In genomic region chr12:45067686-45068085, GRCm38 (mm10) we compare ENCODE assay signal across 8 mouse cellular contexts. TPM values are rescaled to one million over a fixed set of nuclear protein-coding genes. Genes with fewer than 3 reads are reported as not detected.
DNase-seq lines count a peak whose midpoint lies in the region; ATAC-seq and TF ChIP-seq lines count a peak whose summit lies in the region.

No protein-coding gene starts in this region.

- no peaks in the 10 kb centered on the region for H3K27me3 ChIP-seq in embryonic facial prominence, embryonic 12.5 days
- peaks cover 11% of the 10 kb centered on the region for H3K27me3 ChIP-seq in embryonic facial prominence, embryonic 10.5 days (replicated peaks; ENCODE audit: low read depth, poor library complexity, severe bottlenecking)
- H3K27me3 ChIP-seq in limb, embryonic 12.5 days = no peaks in the 10 kb centered on the region
- H3K27me3 ChIP-seq in neural tube, embryonic 14.5 days (ENCODE audit: control insufficient read depth, insufficient read depth, low read length) = no peaks in the 10 kb centered on the region

- no peaks in the 10 kb centered on the region for H3K9me3 ChIP-seq in embryonic facial prominence, embryonic 12.5 days
- no peaks in the 10 kb centered on the region for H3K9me3 ChIP-seq in embryonic facial prominence, embryonic 10.5 days
- H3K9me3 ChIP-seq in limb, embryonic 12.5 days = no peaks in the 10 kb centered on the region
- no peaks in the 10 kb centered on the region for H3K9me3 ChIP-seq in neural tube, embryonic 14.5 days (ENCODE audit: control insufficient read depth, low read length)

- H3K4me2 ChIP-seq in embryonic facial prominence, embryonic 12.5 days (replicated peaks) = peak overlapping the region; percentile 10; the same call in 1 of the 2 replicates
- H3K4me2 ChIP-seq in limb, embryonic 12.5 days = peak overlapping the region; percentile 30
- peak overlapping the region; percentile 9; the same call in 1 of the 2 replicates for H3K4me2 ChIP-seq in neural tube, embryonic 14.5 days (ENCODE audit: low read depth, low read length)

- WGBS in embryonic facial prominence, embryonic 12.5 days = 20% methylated on average over 3 of the region's 3 CpGs
- WGBS in embryonic facial prominence, embryonic 10.5 days = 31% methylated on average over 3 of the region's 3 CpGs
- 8% methylated on average over 3 of the region's 3 CpGs for WGBS in limb, embryonic 12.5 days
- WGBS in neural tube, embryonic 14.5 days = 10% methylated on average over 3 of the region's 3 CpGs

- ATAC-seq in embryonic facial prominence, embryonic 12.5 days (ENCODE audit: insufficient number of reproducible peaks, insufficient read depth, low FRiP score, low TSS enrichment) = no peak
- ATAC-seq in limb, embryonic 12.5 days (ENCODE audit: insufficient number of reproducible peaks, insufficient read depth, low FRiP score, low TSS enrichment, low read depth) = peak; percentile 23; the same call in 1 of the 2 replicates
- peak; percentile 3; the same call in 1 of the 2 replicates for ATAC-seq in neural tube, embryonic 14.5 days (ENCODE audit: low read depth)

- H3K36me3 ChIP-seq in embryonic facial prominence, embryonic 12.5 days = no peaks in the 10 kb centered on the region
- H3K36me3 ChIP-seq in embryonic facial prominence, embryonic 10.5 days (replicated peaks) = no peaks in the 10 kb centered on the region
- H3K36me3 ChIP-seq in limb, embryonic 12.5 days = no peaks in the 10 kb centered on the region
- no peaks in the 10 kb centered on the region for H3K36me3 ChIP-seq in neural tube, embryonic 14.5 days (ENCODE audit: control insufficient read depth, insufficient read depth, low read length)

- H3K27ac ChIP-seq in embryonic facial prominence, embryonic 12.5 days = no peak overlapping the region
- no peak overlapping the region; the same call in 1 of the 2 replicates for H3K27ac ChIP-seq in embryonic facial prominence, embryonic 10.5 days (replicated peaks)
- peak overlapping the region; percentile 39; the same call in 1 of the 2 replicates for H3K27ac ChIP-seq in layer of hippocampus, adult 2 months
- H3K27ac ChIP-seq in limb, embryonic 12.5 days = peak overlapping the region; percentile 60
- peak overlapping the region; percentile 22; the same call in 1 of the 2 replicates for H3K27ac ChIP-seq in neural tube, embryonic 14.5 days (ENCODE audit: low read depth, low read length)

- H3K4me1 ChIP-seq in embryonic facial prominence, embryonic 12.5 days = peaks cover 18% of the 10 kb centered on the region
- H3K4me1 ChIP-seq in embryonic facial prominence, embryonic 10.5 days = peaks cover 29% of the 10 kb centered on the region
- H3K4me1 ChIP-seq in limb, embryonic 12.5 days (replicated peaks) = peaks cover 46% of the 10 kb centered on the region
- H3K4me1 ChIP-seq in neural tube, embryonic 14.5 days (ENCODE audit: control insufficient read depth, insufficient read depth, low read length) = 0 out of 2 replicates have a peak, but pooled peaks cover 2% of the 10 kb centered on the region

- DNase-seq in embryonic facial prominence, embryonic 10.5 days (ENCODE audit: low spot score) = no peak
- DNase-seq in layer of hippocampus, adult 2 months (ENCODE audit: low spot score in 2 of 2) = no peak
- DNase-seq in layer of hippocampus, adult 11-12 months (ENCODE audit: low spot score) = no peak
- DNase-seq in frontal cortex, postnatal 36 days (ENCODE audit: low spot score in 2 of 2) = no peak
- no peak for DNase-seq in cerebellum, postnatal 36 days

- H3K9ac ChIP-seq in embryonic facial prominence, embryonic 12.5 days = no peak overlapping the region
- no peak overlapping the region for H3K9ac ChIP-seq in limb, embryonic 12.5 days (replicated peaks)
- no peak overlapping the region for H3K9ac ChIP-seq in neural tube, embryonic 14.5 days (replicated peaks; ENCODE audit: low read depth, low read length)

- no peak overlapping the region for H3K4me3 ChIP-seq in embryonic facial prominence, embryonic 12.5 days
- no peak overlapping the region for H3K4me3 ChIP-seq in embryonic facial prominence, embryonic 10.5 days
- H3K4me3 ChIP-seq in layer of hippocampus, adult 2 months = no peak overlapping the region
- no peak overlapping the region for H3K4me3 ChIP-seq in limb, embryonic 12.5 days (replicated peaks)
- no peak overlapping the region for H3K4me3 ChIP-seq in neural tube, embryonic 14.5 days (ENCODE audit: low read depth, low read length)

- TF ChIP-seq CTCF in layer of hippocampus, adult 2 months (conservative IDR thresholded peaks at IDR 0.05) = no peak

RNA-seq across cellular contexts. Expression of gene Stxbp6, which starts 6.8 kb away (rescaled TPM):
- polyA plus RNA-seq in embryonic facial prominence, embryonic 12.5 days (2016; fragmentation: Nextera tagmentation; extraction: Ambion mirVana) = 12.0 and 13.6 TPM in 2 replicates
- polyA plus RNA-seq in embryonic facial prominence, embryonic 10.5 days (2016; fragmentation: Nextera tagmentation; extraction: Ambion mirVana) = 10.2 and 11.9 TPM in 2 replicates
- 100 to 1,000 TPM in 1 of 2 experiments, 10 to 100 TPM in 1; 83.6 to 100 TPM for total RNA-seq in layer of hippocampus, adult 2 months (2021)
- polyA plus RNA-seq in limb, embryonic 12.5 days (2016; fragmentation: Nextera tagmentation; extraction: Ambion mirVana) = 24.6 and 29.1 TPM in 2 replicates
- 19.4 and 23.7 TPM in 2 replicates for polyA plus RNA-seq in neural tube, embryonic 14.5 days (2014; fragmentation: Nextera tagmentation; extraction: Ambion mirVana)

Comparison
In these comparisons a context has a peak if more than half of its experiments do, and no peak if none do; other contexts are left out.
1. H3K27ac ChIP-seq: peak in layer of hippocampus, adult 2 months (single experiment), limb, embryonic 12.5 days (single experiment) and neural tube, embryonic 14.5 days (single experiment); none in embryonic facial prominence, embryonic 12.5 days (single experiment) and embryonic facial prominence, embryonic 10.5 days (single experiment).
2. Peak in every context shown above with its lines, with median percentiles within 50 percentile points of each other: H3K4me2 ChIP-seq.